Mouse (Mus musculus): ENCODE measurements around the gene Npas3.

- no peak for TF ChIP-seq CTCF (IDR thresholded peaks at IDR 0.05; ENCODE audit: low read depth)
- no peak for TF ChIP-seq EP300 (optimal IDR thresholded peaks at IDR 0.05)
Measured at GRCm38 (mm10) chr12:53749375-53749774, 500.9 kb downstream of the Npas3 start.

All from stomach, postnatal 0 days (tissue).